Mouse (Mus musculus) cortical plate, adult 2 months (tissue): ENCODE results near the gene Cops2.

Source experiments
- CTCF ChIP-seq: fragments of 200-500 bp; IDR thresholded peaks from 2 replicates; pipeline ENCODE4 v1.5.1; 2011; ENCODE audit warnings: mild to moderate bottlenecking, control low read depth, low read length; ENCODE audit not compliant: insufficient read depth; ENCODE audit errors: extremely low read depth
- POLR2A ChIP-seq: fragments of 200-500 bp; IDR thresholded peaks from 2 replicates; pipeline ENCODE4 v1.6.1; 2011; ENCODE audit warnings: mild to moderate bottlenecking, low read length, control low read depth; ENCODE audit not compliant: insufficient read depth; ENCODE audit errors: extremely low read depth

- TF ChIP-seq CTCF: no peak
- no peak for TF ChIP-seq POLR2A
Measured at GRCm38 (mm10) chr2:125857707-125858106, 1.2 kb downstream of the Cops2 start.
